Mouse (Mus musculus): ENCODE measurements around the gene Ptpn5. TPM values are rescaled to one million over a fixed set of nuclear protein-coding genes. Genes with fewer than 3 reads are reported as not detected.

The Ptpn5 gene
- total and polyA plus RNA-seq, 2 experiments from 2014 or later: 98.3 to 138 TPM

- H3K36me3 ChIP-seq (ENCODE audit: insufficient read depth, low read length): no peaks in the 10 kb centered on the region
- no peak for TF ChIP-seq CTCF (IDR thresholded peaks at IDR 0.05; ENCODE audit: low read depth)
- no peak for ATAC-seq
- H3K4me3 ChIP-seq (ENCODE audit: low read length): no peak overlapping the region
- DNase-seq (ENCODE audit: low spot score): no peak
- no peaks in the 10 kb centered on the region for H3K27me3 ChIP-seq (ENCODE audit: insufficient read depth, low read length)
- H3K4me2 ChIP-seq (ENCODE audit: low read depth, low read length): no peak overlapping the region
- H3K27ac ChIP-seq: no peak overlapping the region
- H3K9ac ChIP-seq (replicated peaks; ENCODE audit: low read length): no peak overlapping the region
- no peaks in the 10 kb centered on the region for H3K4me1 ChIP-seq (ENCODE audit: insufficient read depth, low read length)
- H3K9me3 ChIP-seq (ENCODE audit: low read length): no peaks in the 10 kb centered on the region
- WGBS: 83% methylated on average over 2 of the region's 2 CpGs
Observed at GRCm38 (mm10) chr7:47115491-47115890, 18.0 kb downstream of the Ptpn5 start.

- no peak overlapping the region for H3K4me3 ChIP-seq (ENCODE audit: low read length)
- DNase-seq (ENCODE audit: low spot score) (no peak), ATAC-seq (no peak)
- H3K4me2 ChIP-seq (ENCODE audit: low read depth, low read length): no peak overlapping the region
- no peaks in the 10 kb centered on the region for H3K36me3 ChIP-seq (ENCODE audit: insufficient read depth, low read length)
- H3K9me3 ChIP-seq (ENCODE audit: low read length): no peaks in the 10 kb centered on the region
- H3K27me3 ChIP-seq (ENCODE audit: insufficient read depth, low read length): no peaks in the 10 kb centered on the region
- no peaks in the 10 kb centered on the region for H3K4me1 ChIP-seq (ENCODE audit: insufficient read depth, low read length)
- TF ChIP-seq CTCF (IDR thresholded peaks at IDR 0.05; ENCODE audit: low read depth): no peak
- H3K27ac ChIP-seq: no peak overlapping the region
- H3K9ac ChIP-seq (replicated peaks; ENCODE audit: low read length): no peak overlapping the region
- 92% methylated on average over 7 of the region's 7 CpGs for WGBS
Observed at GRCm38 (mm10) chr7:47113383-47113782, 20.1 kb downstream of the Ptpn5 start.

GRCm38 (mm10) chr7:47112036-47112435, 21.4 kb downstream of the Ptpn5 start:
- ATAC-seq (no peak), DNase-seq (ENCODE audit: low spot score) (no peak)
- Histone ChIP-seq H3K36me3 (ENCODE audit: insufficient read depth, low read length) (no peaks in the 10 kb centered on the region), H3K4me1 (ENCODE audit: insufficient read depth, low read length) (no peaks in the 10 kb centered on the region), H3K4me3 (ENCODE audit: low read length) (no peak overlapping the region), H3K9ac (replicated peaks; ENCODE audit: low read length) (no peak overlapping the region), H3K9me3 (ENCODE audit: low read length) (no peaks in the 10 kb centered on the region), H3K27ac (no peak overlapping the region), H3K4me2 (ENCODE audit: low read depth, low read length) (no peak overlapping the region), H3K27me3 (ENCODE audit: insufficient read depth, low read length) (no peaks in the 10 kb centered on the region)
- TF ChIP-seq CTCF (IDR thresholded peaks at IDR 0.05; ENCODE audit: low read depth): no peak
- 79% methylated on average over 5 of the region's 5 CpGs for WGBS

GRCm38 (mm10) chr7:47111121-47111520, 22.4 kb downstream of the Ptpn5 start:
- Histone ChIP-seq H3K9ac (replicated peaks; ENCODE audit: low read length) (no peak overlapping the region), H3K9me3 (ENCODE audit: low read length) (no peaks in the 10 kb centered on the region), H3K27me3 (ENCODE audit: insufficient read depth, low read length) (no peaks in the 10 kb centered on the region), H3K4me1 (ENCODE audit: insufficient read depth, low read length) (no peaks in the 10 kb centered on the region), H3K4me2 (ENCODE audit: low read depth, low read length) (no peak overlapping the region), H3K27ac (no peak overlapping the region), H3K36me3 (ENCODE audit: insufficient read depth, low read length) (no peaks in the 10 kb centered on the region), H3K4me3 (ENCODE audit: low read length) (no peak overlapping the region)
- no peak for DNase-seq (ENCODE audit: low spot score)
- no peak for TF ChIP-seq CTCF (IDR thresholded peaks at IDR 0.05; ENCODE audit: low read depth)
- 80% methylated on average over 3 of the region's 3 CpGs for WGBS
- ATAC-seq: no peak

GRCm38 (mm10) chr7:47110511-47110910, 23.0 kb downstream of the Ptpn5 start:
- Histone ChIP-seq H3K4me1 (ENCODE audit: insufficient read depth, low read length) (no peaks in the 10 kb centered on the region), H3K27ac (no peak overlapping the region), H3K9me3 (ENCODE audit: low read length) (no peaks in the 10 kb centered on the region), H3K36me3 (ENCODE audit: insufficient read depth, low read length) (no peaks in the 10 kb centered on the region), H3K4me3 (ENCODE audit: low read length) (no peak overlapping the region), H3K9ac (replicated peaks; ENCODE audit: low read length) (no peak overlapping the region), H3K27me3 (ENCODE audit: insufficient read depth, low read length) (no peaks in the 10 kb centered on the region), H3K4me2 (ENCODE audit: low read depth, low read length) (no peak overlapping the region)
- ATAC-seq (no peak), DNase-seq (ENCODE audit: low spot score) (no peak)
- 74% methylated on average over 7 of the region's 7 CpGs for WGBS
- TF ChIP-seq CTCF (IDR thresholded peaks at IDR 0.05; ENCODE audit: low read depth): no peak

- Histone ChIP-seq H3K4me3 (ENCODE audit: low read length) (no peak overlapping the region), H3K27ac (no peak overlapping the region), H3K36me3 (ENCODE audit: insufficient read depth, low read length) (no peaks in the 10 kb centered on the region), H3K4me1 (ENCODE audit: insufficient read depth, low read length) (no peaks in the 10 kb centered on the region), H3K27me3 (ENCODE audit: insufficient read depth, low read length) (no peaks in the 10 kb centered on the region), H3K9ac (replicated peaks; ENCODE audit: low read length) (no peak overlapping the region), H3K4me2 (ENCODE audit: low read depth, low read length) (no peak overlapping the region), H3K9me3 (ENCODE audit: low read length) (no peaks in the 10 kb centered on the region)
- 91% methylated on average over 13 of the region's 13 CpGs for WGBS
- no peak for TF ChIP-seq CTCF (IDR thresholded peaks at IDR 0.05; ENCODE audit: low read depth)
- no peak for ATAC-seq
- no peak for DNase-seq (ENCODE audit: low spot score)
Observed at GRCm38 (mm10) chr7:47108779-47109189, 24.7 kb downstream of the Ptpn5 start.

- ATAC-seq: no peak
Observed at GRCm38 (mm10) chr7:47106949-47107348, 26.5 kb downstream of the Ptpn5 start.

More at GRCm38 (mm10) chr7:47106949-47107348, 26.5 kb downstream of the Ptpn5 start:
- H3K4me3 ChIP-seq (ENCODE audit: low read length): no peak overlapping the region
- TF ChIP-seq CTCF (IDR thresholded peaks at IDR 0.05; ENCODE audit: low read depth): no peak
- no peaks in the 10 kb centered on the region for H3K27me3 ChIP-seq (ENCODE audit: insufficient read depth, low read length)
- no peaks in the 10 kb centered on the region for H3K4me1 ChIP-seq (ENCODE audit: insufficient read depth, low read length)
- no peaks in the 10 kb centered on the region for H3K9me3 ChIP-seq (ENCODE audit: low read length)
- H3K36me3 ChIP-seq (ENCODE audit: insufficient read depth, low read length): no peaks in the 10 kb centered on the region
- H3K9ac ChIP-seq (replicated peaks; ENCODE audit: low read length): no peak overlapping the region
- no peak for DNase-seq (ENCODE audit: low spot score)
- H3K4me2 ChIP-seq (ENCODE audit: low read depth, low read length): no peak overlapping the region
- H3K27ac ChIP-seq: no peak overlapping the region

Data from hindbrain, postnatal 0 days (tissue).